17 mouse cellular contexts compared by ENCODE assay signal in the genomic region with DNA sequence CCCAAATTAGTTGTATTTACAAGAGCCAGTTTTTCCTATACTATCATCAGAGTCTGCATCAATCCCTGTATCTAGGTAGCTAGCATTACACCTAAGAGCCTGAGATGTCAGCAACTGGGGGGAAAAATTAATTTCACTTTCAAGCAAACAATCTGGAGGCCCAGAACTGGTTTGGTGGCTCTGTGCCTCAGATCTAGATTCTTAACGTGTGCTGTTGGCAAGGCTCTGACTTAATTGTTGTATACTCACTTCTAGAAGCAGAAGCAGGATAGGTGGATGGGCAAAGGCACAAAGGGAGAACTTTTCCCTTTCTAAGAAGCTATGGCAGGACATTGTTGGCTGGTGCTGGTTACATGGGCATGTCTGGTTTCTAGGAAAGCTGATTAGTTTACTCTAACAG. TPM values are rescaled to one million over a fixed set of nuclear protein-coding genes. Genes with fewer than 3 reads are reported as not detected.
"Had no signal": no experiment of that assay in that cellular context is flagged by ENCODE, and none has a peak within 500 bp of the region (broad histone marks: within the 10 kb centered on the region; RNA-seq: fewer than 3 reads in every experiment).

No protein-coding gene starts in this region.

- H3K4me1 ChIP-seq: liver, embryonic 13.5 days; liver, embryonic 15.5 days; midbrain, embryonic 13.5 days; midbrain, embryonic 15.5 days; neural tube, embryonic 12.5 days had no signal

- H3K27ac ChIP-seq: liver, embryonic 13.5 days; liver, embryonic 15.5 days; macrophage; midbrain, embryonic 13.5 days; midbrain, embryonic 15.5 days; neural tube, embryonic 12.5 days had no signal

- H3K4me2 ChIP-seq: liver, embryonic 11.5 days; liver, embryonic 13.5 days; liver, embryonic 15.5 days; lung, embryonic 14.5 days; midbrain, embryonic 11.5 days; midbrain, embryonic 13.5 days; midbrain, embryonic 15.5 days; neural tube, embryonic 12.5 days had no signal

- H3K27me3 ChIP-seq: midbrain, embryonic 15.5 days; neural tube, embryonic 12.5 days had no signal

- H3K4me3 ChIP-seq: liver, embryonic 13.5 days; liver, embryonic 15.5 days; megakaryocyte, embryonic 14.5 days; midbrain, embryonic 13.5 days; midbrain, embryonic 15.5 days; neural tube, embryonic 12.5 days had no signal

- H3K9ac ChIP-seq: liver, embryonic 13.5 days; liver, embryonic 15.5 days; liver, postnatal 0 days; lung, embryonic 14.5 days; midbrain, embryonic 13.5 days; midbrain, embryonic 15.5 days; neural tube, embryonic 12.5 days had no signal

- H3K9me3 ChIP-seq: liver, embryonic 13.5 days; liver, embryonic 15.5 days; megakaryocyte, embryonic 14.5 days; midbrain, embryonic 13.5 days; midbrain, embryonic 15.5 days; neural tube, embryonic 12.5 days had no signal

- DNase-seq: liver, embryonic 13.5 days; liver, postnatal 0 days; lung, embryonic 14.5 days; lung, postnatal 14 days; right cerebral cortex, postnatal 14 days; spleen, adult 18-20 months; thymus, adult 2 months; thymus, postnatal 25 days; thymus, postnatal 4 days had no signal

- H3K36me3 ChIP-seq: liver, embryonic 13.5 days; liver, embryonic 15.5 days; midbrain, embryonic 13.5 days; midbrain, embryonic 15.5 days; neural tube, embryonic 12.5 days had no signal

- ATAC-seq: liver, postnatal 0 days; midbrain, embryonic 13.5 days; midbrain, embryonic 15.5 days had no signal

RNA-seq across cellular contexts. Expression of a gene that starts 8.8 kb away (rescaled TPM):
- polyA plus RNA-seq: liver, embryonic 11.5 days had no signal
